Mouse (Mus musculus) layer of hippocampus, adult 2 months (tissue): ENCODE results near the gene Slc25a17. TPM values are rescaled to one million over a fixed set of nuclear protein-coding genes. Genes with fewer than 3 reads are reported as not detected.

Source experiments
- DNase-seq, 2 experiments: peaks; one replicate each; pipeline ENCODE4 v3.0.0; 2022; ENCODE audit warnings: low spot score in 2 of 2
- H3K27ac ChIP-seq: fragments of 200-600 bp; 2 replicates; pipeline ENCODE4 v1.8.1; 2022
- H3K4me3 ChIP-seq: fragments of 200-600 bp; 2 replicates; pipeline ENCODE4 v1.8.1; 2022; ENCODE audit warnings: mild to moderate bottlenecking
- CTCF ChIP-seq: fragments of 200-600 bp; conservative IDR thresholded peaks from 2 replicates; pipeline ENCODE4 v1.8.1; 2022; ENCODE audit warnings: antibody characterized with exemption, mild to moderate bottlenecking, moderate library complexity
- total RNA-seq, 2 experiments: library from RNA; stranded (reverse); gene quantifications; 2 replicates each; pipeline ENCODE4 v1.2.3; 2021

The Slc25a17 gene
- total RNA-seq, 2 experiments from 2014 or later = 41.5 to 47.6 TPM

DNA sequence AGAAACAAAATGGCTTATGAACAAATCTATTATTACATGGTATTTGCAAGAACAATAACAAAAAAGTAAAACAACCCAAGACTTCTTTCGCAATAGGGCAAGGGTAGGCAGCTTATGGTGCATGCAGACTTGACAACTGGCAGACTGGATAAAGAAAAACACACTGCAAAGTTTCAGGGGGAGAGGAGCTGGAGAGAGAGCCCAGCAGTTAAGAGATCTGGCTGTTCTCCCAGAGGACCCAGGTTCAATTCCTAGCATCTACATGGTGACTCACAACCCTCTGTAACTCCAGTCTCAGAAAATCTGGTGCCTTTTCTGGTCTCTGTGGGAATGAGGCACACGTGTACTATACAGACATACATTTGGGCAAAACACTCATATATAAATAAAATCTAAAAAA is 19.2 kb downstream of the Slc25a17 start:
- Histone ChIP-seq H3K4me3 (no peak overlapping the region), H3K27ac (peak overlapping the region; percentile 58; the same call in 1 of the 2 replicates)
- no peak for TF ChIP-seq CTCF
- DNase-seq = no peak

- no peak for DNase-seq
- no peak for TF ChIP-seq CTCF
- Histone ChIP-seq H3K4me3 (no peak overlapping the region), H3K27ac (no peak overlapping the region)
Measured at GRCm38 (mm10) chr15:81339158-81339557, 21.5 kb downstream of the Slc25a17 start.

DNA sequence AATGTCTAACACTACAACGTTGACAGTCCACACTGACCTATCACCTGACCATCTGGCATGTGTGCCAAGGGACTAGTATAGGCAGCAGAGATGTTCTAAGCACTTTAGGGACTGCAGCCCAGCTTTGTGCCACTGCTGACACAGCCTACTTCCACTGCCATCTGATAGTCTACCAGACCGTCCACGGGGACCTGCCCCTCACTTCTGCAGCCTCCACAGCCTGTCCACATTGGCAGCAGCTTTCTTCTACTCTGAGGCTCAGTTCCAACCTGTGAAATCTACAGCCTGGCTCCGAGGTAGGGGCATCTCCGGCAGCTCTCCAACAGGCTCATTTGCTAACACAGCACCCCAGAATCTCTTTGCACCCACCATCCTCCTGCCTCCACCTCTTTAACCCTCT is 24.1 kb downstream of the Slc25a17 start:
- no peak for DNase-seq
- no peak for TF ChIP-seq CTCF
- H3K4me3 ChIP-seq = no peak overlapping the region
- H3K27ac ChIP-seq = peak overlapping the region; percentile 62

DNA sequence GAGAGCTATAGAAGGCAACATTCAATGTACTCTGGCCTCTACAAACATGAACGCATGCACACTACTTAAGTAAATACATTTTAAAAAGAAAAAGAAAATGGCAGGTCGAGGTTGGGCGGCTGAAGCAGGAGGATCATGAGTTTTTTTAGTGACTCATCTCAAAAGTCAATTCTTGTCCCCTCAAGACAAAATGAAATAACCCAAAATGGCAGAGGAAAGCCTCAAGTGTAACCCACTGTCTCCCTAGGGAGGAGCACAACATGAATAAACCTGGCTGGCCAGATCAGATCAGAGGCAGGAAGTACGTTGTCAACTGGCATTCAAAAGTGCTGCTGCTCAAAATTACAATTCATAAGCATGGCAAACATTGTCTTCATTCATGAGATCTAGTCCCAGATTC is 28.1 kb downstream of the Slc25a17 start:
- Histone ChIP-seq H3K27ac (no peak overlapping the region), H3K4me3 (no peak overlapping the region)
- DNase-seq = no peak
- no peak for TF ChIP-seq CTCF

DNA sequence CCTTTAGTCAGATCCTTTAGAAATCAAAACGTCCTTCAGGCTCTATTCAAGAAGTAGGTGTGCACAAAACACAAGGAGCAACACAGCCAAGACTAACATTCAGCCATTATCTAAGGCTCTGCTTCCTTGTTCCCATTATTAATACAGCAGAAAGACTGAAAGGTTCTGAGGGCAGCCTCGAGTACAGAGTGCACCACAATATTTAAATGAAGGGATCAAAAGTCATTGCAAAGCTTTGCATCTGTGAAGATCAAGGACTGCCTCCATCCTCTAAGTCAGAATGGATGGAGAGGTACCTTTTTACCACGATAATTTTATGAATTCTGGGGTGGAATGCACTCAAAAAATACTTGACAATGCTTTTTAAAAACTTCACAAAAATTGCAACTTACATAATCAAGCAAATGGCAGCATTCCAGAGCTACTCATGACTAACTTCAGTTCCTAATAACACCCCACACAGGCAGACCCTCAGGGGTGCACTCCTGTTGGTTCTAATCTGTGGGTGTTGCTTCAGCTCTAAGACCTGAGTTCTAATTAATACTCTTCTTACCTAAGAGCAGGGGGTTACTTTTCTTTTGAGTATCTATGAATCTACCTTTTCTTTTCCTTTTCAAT is 29.7 kb downstream of the Slc25a17 start:
- TF ChIP-seq CTCF = no peak
- H3K4me3 ChIP-seq = no peak overlapping the region
- H3K27ac ChIP-seq = peak overlapping the region; percentile 33; the same call in 1 of the 2 replicates
- DNase-seq = no peak

- peak overlapping the region; percentile 40; the same call in 1 of the 2 replicates for H3K27ac ChIP-seq
- DNase-seq = no peak
- no peak for TF ChIP-seq CTCF
- H3K4me3 ChIP-seq = no peak overlapping the region
Measured at GRCm38 (mm10) chr15:81329721-81330369, 30.8 kb downstream of the Slc25a17 start.

DNA sequence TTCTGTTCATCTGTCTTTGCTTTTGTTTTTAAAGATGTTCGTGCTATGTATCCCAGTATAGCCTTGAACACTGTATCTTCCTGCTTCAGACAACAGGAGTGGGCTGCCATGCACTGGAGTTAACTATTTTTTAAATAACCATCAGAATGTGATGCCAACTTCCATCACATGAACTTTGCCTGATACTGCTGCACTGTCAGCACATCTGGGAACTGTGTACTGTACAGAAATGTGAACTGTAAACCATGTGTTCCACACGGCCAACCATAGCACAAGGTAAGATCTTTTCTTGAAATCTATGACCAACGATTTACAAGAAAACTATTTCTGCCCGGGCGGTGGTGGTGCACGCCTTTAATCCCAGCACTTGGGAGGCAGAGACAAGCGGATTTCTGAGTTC is 33.1 kb downstream of the Slc25a17 start:
- Histone ChIP-seq H3K27ac (no peak overlapping the region), H3K4me3 (no peak overlapping the region)
- no peak for DNase-seq
- no peak for TF ChIP-seq CTCF

GRCm38 (mm10) chr15:81324979-81325378 is 35.6 kb downstream of the Slc25a17 start:
- H3K27ac ChIP-seq = no peak overlapping the region
- no peak for TF ChIP-seq CTCF
- no peak for DNase-seq
- H3K4me3 ChIP-seq = no peak overlapping the region

DNA sequence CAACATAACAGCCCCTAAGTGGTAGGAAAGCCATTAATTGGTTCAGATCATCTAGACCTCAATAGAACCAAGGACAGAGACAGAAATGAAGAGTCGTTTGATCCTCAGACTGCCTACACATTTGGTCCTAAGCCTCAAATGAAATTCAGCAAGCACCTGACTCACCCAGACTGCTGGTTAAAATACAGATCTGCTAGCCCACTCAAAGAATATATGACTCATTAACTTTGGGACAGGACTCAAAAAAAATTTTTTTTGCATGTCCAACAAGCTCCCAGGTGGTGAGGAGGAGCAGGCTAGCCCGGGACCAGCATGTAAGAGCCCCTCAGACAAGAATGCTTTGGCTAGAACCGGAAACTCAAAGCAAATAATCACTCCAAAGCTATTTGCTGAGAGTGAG is 40.5 kb downstream of the Slc25a17 start:
- TF ChIP-seq CTCF = no peak
- Histone ChIP-seq H3K4me3 (no peak overlapping the region), H3K27ac (peak overlapping the region; percentile 59; the same call in 1 of the 2 replicates)
- DNase-seq = peak in 1 of 2 experiments; percentile 36

DNA sequence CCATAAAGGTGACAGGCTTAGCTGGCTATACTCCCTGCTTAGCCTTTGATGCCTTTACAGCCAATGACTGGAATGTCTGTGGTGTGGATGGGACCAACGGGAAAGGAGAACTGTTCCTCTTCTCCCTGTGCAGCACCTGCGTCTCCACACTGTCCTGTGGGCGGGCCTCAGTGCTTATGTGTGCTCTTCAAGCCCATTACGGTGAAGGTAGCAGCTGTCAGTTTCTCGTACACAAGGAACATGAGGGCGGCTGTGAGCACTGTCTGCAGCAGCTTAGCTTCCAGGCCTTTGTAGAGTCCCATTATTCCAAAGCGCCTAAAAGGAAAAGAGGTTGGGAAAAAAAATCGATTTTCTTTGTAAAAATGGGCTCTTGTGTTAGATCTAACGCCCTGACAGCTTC is 41.1 kb downstream of the Slc25a17 start:
- DNase-seq = no peak
- no peak overlapping the region for H3K4me3 ChIP-seq
- H3K27ac ChIP-seq = peak overlapping the region; percentile 59
- TF ChIP-seq CTCF = no peak

DNA sequence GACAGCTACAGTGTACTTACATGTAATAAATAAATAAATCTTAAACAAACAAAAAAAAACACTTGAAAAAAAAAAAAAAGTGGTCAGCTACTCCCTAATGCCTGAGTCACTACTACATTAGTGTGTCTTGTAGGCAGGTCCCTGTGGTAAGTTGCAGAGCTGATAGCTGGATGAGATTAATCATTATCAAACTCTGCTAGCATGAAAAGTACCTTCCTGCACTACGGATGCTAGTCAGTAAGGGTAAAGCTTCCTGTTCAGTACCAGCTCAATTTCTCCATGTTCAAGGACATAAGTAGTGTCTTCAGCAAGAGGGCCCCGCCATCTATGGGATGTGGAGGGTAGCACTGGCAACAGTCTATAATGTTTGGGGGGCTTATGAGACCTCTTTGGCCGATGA is 46.7 kb downstream of the Slc25a17 start:
- TF ChIP-seq CTCF = no peak
- no peak for DNase-seq
- H3K4me3 ChIP-seq = no peak overlapping the region
- H3K27ac ChIP-seq = no peak overlapping the region

DNA sequence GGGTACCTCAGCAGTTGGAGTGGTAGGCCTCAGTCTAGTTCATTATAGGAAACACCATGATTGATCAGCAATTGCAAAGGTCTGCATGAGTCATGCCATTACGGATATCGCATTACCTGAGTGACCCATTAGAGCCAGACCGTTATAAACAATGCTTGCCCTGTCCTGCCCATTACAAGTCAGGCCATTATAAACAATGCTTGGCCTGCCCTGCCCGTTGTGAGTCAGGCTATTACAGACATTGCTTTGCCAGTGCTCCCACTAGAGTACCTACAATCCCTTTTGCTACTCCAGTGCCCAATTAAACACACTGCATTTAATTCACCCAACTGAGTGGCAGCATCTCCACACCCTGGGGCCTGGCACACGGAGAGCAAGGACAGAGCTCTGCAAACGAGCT is 49.6 kb downstream of the Slc25a17 start:
- Histone ChIP-seq H3K27ac (no peak overlapping the region), H3K4me3 (no peak overlapping the region)
- DNase-seq = no peak
- no peak for TF ChIP-seq CTCF

GRCm38 (mm10) chr15:81310353-81310752 is 50.3 kb downstream of the Slc25a17 start:
- TF ChIP-seq CTCF = no peak
- DNase-seq = no peak
- H3K4me3 ChIP-seq = no peak overlapping the region
- no peak overlapping the region for H3K27ac ChIP-seq

- no peak for TF ChIP-seq CTCF
- H3K27ac ChIP-seq = no peak overlapping the region
- no peak for DNase-seq
- H3K4me3 ChIP-seq = no peak overlapping the region
Measured at GRCm38 (mm10) chr15:81308038-81308437, 52.6 kb downstream of the Slc25a17 start.
